Mouse (Mus musculus): ENCODE measurements at regions not wholly inside any gene's neighbourhood (a gene's known extent, or its start where the extent isn't known, plus 50 kb on each side); places are given as distances from the start of the nearest gene placed in this dataset.

DNA sequence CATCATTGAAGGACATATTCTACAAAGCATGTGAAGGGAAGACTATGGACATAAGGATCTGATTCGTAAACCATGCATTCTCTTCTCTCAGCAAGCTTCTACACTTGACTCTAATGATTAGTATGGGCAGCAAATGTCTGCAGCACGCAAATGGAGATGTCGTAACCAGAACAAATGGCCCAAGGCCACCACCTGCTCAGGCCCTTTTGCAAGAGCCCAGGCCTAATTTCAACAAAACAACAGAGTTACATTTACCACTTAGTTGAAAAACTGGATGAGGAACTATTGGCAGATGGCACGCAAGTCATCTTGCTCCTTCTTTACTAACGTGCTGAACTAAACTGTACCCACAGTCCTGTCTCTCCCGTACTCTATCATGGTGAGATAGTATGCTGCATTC lies 113.7 kb upstream of the Adgrl2 start:
- TF ChIP-seq CTCF (IDR thresholded peaks at IDR 0.05; ENCODE audit: low read depth, low read length) (no peak), POLR2A (IDR thresholded peaks at IDR 0.05; ENCODE audit: insufficient read depth, low read length) (no peak), EP300 (IDR thresholded peaks at IDR 0.05; ENCODE audit: insufficient read depth, low read depth, low read length) (no peak)
- Histone ChIP-seq H3K36me3 (ENCODE audit: control insufficient read depth, insufficient read depth, low read length, poor library complexity, severe bottlenecking) (no peaks in the 10 kb centered on the region), H3K9ac (ENCODE audit: low read depth, poor library complexity, severe bottlenecking) (no peak overlapping the region), H3K4me1 (ENCODE audit: control insufficient read depth, insufficient read depth, low read length) (peaks cover 2% of the 10 kb centered on the region), H3K27ac (ENCODE audit: insufficient read depth, low read length) (no peak overlapping the region), H3K27me3 (ENCODE audit: control insufficient read depth, insufficient read depth, low read length, poor library complexity, severe bottlenecking) (no peaks in the 10 kb centered on the region; the same call in 1 of the 2 replicates), H3K4me3 (ENCODE audit: low read depth, low read length) (no peak overlapping the region), H3K9me3 (replicated peaks; ENCODE audit: control insufficient read depth, insufficient read depth, low read length, poor library complexity, severe bottlenecking) (no peaks in the 10 kb centered on the region)

DNA sequence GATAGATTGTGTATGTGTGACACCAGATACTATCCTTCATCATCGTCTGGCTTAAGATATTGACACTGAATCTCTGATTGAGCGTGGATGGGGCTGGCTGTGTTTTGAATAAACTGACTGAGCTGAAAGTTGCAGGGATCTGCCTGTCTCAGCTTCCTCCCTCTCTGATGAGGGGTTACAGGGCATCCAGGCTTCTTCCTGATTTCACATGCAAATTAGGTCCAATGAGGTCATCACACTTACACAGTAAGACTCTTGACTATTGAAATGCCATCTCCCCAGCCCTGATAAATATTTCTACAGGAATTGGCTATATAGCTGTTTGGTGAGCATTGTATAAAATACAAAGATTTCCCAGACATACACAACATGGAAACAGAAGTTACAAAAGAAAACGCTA lies 113.1 kb upstream of the Adgrl2 start:
- H3K36me3 ChIP-seq (ENCODE audit: control insufficient read depth, insufficient read depth, low read length, poor library complexity, severe bottlenecking) = no peaks in the 10 kb centered on the region
- no peaks in the 10 kb centered on the region for H3K9me3 ChIP-seq (replicated peaks; ENCODE audit: control insufficient read depth, insufficient read depth, low read length, poor library complexity, severe bottlenecking)
- H3K27ac ChIP-seq (ENCODE audit: insufficient read depth, low read length) = no peak overlapping the region
- H3K27me3 ChIP-seq (ENCODE audit: control insufficient read depth, insufficient read depth, low read length, poor library complexity, severe bottlenecking) = no peaks in the 10 kb centered on the region; the same call in 1 of the 2 replicates
- no peak overlapping the region for H3K9ac ChIP-seq (ENCODE audit: low read depth, poor library complexity, severe bottlenecking)
- H3K4me3 ChIP-seq (ENCODE audit: low read depth, low read length) = no peak overlapping the region
- peaks cover 2% of the 10 kb centered on the region for H3K4me1 ChIP-seq (ENCODE audit: control insufficient read depth, insufficient read depth, low read length)
- TF ChIP-seq POLR2A (IDR thresholded peaks at IDR 0.05; ENCODE audit: insufficient read depth, low read length) (no peak), CTCF (IDR thresholded peaks at IDR 0.05; ENCODE audit: low read depth, low read length) (no peak), EP300 (IDR thresholded peaks at IDR 0.05; ENCODE audit: insufficient read depth, low read depth, low read length) (no peak)

GRCm38 (mm10) chr3:149102846-149103245 lies 112.5 kb upstream of the Adgrl2 start:
- Histone ChIP-seq H3K36me3 (ENCODE audit: control insufficient read depth, insufficient read depth, low read length, poor library complexity, severe bottlenecking) (no peaks in the 10 kb centered on the region), H3K9me3 (replicated peaks; ENCODE audit: control insufficient read depth, insufficient read depth, low read length, poor library complexity, severe bottlenecking) (no peaks in the 10 kb centered on the region), H3K4me3 (ENCODE audit: low read depth, low read length) (no peak overlapping the region), H3K4me1 (ENCODE audit: control insufficient read depth, insufficient read depth, low read length) (peaks cover 1% of the 10 kb centered on the region), H3K27ac (ENCODE audit: insufficient read depth, low read length) (no peak overlapping the region), H3K9ac (ENCODE audit: low read depth, poor library complexity, severe bottlenecking) (no peak overlapping the region), H3K27me3 (ENCODE audit: control insufficient read depth, insufficient read depth, low read length, poor library complexity, severe bottlenecking) (no peaks in the 10 kb centered on the region; the same call in 1 of the 2 replicates)
- TF ChIP-seq EP300 (IDR thresholded peaks at IDR 0.05; ENCODE audit: insufficient read depth, low read depth, low read length) (no peak), POLR2A (IDR thresholded peaks at IDR 0.05; ENCODE audit: insufficient read depth, low read length) (no peak), CTCF (IDR thresholded peaks at IDR 0.05; ENCODE audit: low read depth, low read length) (no peak)

GRCm38 (mm10) chr3:149101785-149102184 lies 111.4 kb upstream of the Adgrl2 start:
- Histone ChIP-seq H3K9ac (ENCODE audit: low read depth, poor library complexity, severe bottlenecking) (no peak overlapping the region), H3K27ac (ENCODE audit: insufficient read depth, low read length) (no peak overlapping the region), H3K9me3 (replicated peaks; ENCODE audit: control insufficient read depth, insufficient read depth, low read length, poor library complexity, severe bottlenecking) (no peaks in the 10 kb centered on the region), H3K36me3 (ENCODE audit: control insufficient read depth, insufficient read depth, low read length, poor library complexity, severe bottlenecking) (no peaks in the 10 kb centered on the region), H3K27me3 (ENCODE audit: control insufficient read depth, insufficient read depth, low read length, poor library complexity, severe bottlenecking) (no peaks in the 10 kb centered on the region; the same call in 1 of the 2 replicates), H3K4me3 (ENCODE audit: low read depth, low read length) (no peak overlapping the region), H3K4me1 (ENCODE audit: control insufficient read depth, insufficient read depth, low read length) (no peaks in the 10 kb centered on the region)
- TF ChIP-seq POLR2A (IDR thresholded peaks at IDR 0.05; ENCODE audit: insufficient read depth, low read length) (no peak), EP300 (IDR thresholded peaks at IDR 0.05; ENCODE audit: insufficient read depth, low read depth, low read length) (no peak), CTCF (IDR thresholded peaks at IDR 0.05; ENCODE audit: low read depth, low read length) (no peak)

- no peaks in the 10 kb centered on the region for H3K36me3 ChIP-seq (ENCODE audit: control insufficient read depth, insufficient read depth, low read length, poor library complexity, severe bottlenecking)
- no peaks in the 10 kb centered on the region; the same call in 1 of the 2 replicates for H3K27me3 ChIP-seq (ENCODE audit: control insufficient read depth, insufficient read depth, low read length, poor library complexity, severe bottlenecking)
- no peaks in the 10 kb centered on the region for H3K4me1 ChIP-seq (ENCODE audit: control insufficient read depth, insufficient read depth, low read length)
- TF ChIP-seq EP300 (IDR thresholded peaks at IDR 0.05; ENCODE audit: insufficient read depth, low read depth, low read length) (no peak), CTCF (IDR thresholded peaks at IDR 0.05; ENCODE audit: low read depth, low read length) (no peak), POLR2A (IDR thresholded peaks at IDR 0.05; ENCODE audit: insufficient read depth, low read length) (no peak)
- no peak overlapping the region for H3K4me3 ChIP-seq (ENCODE audit: low read depth, low read length)
- H3K9ac ChIP-seq (ENCODE audit: low read depth, poor library complexity, severe bottlenecking) = no peak overlapping the region
- H3K9me3 ChIP-seq (replicated peaks; ENCODE audit: control insufficient read depth, insufficient read depth, low read length, poor library complexity, severe bottlenecking) = no peaks in the 10 kb centered on the region
- H3K27ac ChIP-seq (ENCODE audit: insufficient read depth, low read length) = no peak overlapping the region
These were observed 108.4 kb upstream of the Adgrl2 start for GRCm38 (mm10) chr3:149098764-149099163.

GRCm38 (mm10) chr3:149097026-149097425 lies 106.7 kb upstream of the Adgrl2 start:
- no peak for TF ChIP-seq EP300 (IDR thresholded peaks at IDR 0.05; ENCODE audit: insufficient read depth, low read depth, low read length)
- H3K27ac ChIP-seq (ENCODE audit: insufficient read depth, low read length) = no peak overlapping the region
- H3K4me3 ChIP-seq (ENCODE audit: low read depth, low read length) = no peak overlapping the region
- no peaks in the 10 kb centered on the region for H3K4me1 ChIP-seq (ENCODE audit: control insufficient read depth, insufficient read depth, low read length)
- no peak overlapping the region for H3K9ac ChIP-seq (ENCODE audit: low read depth, poor library complexity, severe bottlenecking)
- H3K36me3 ChIP-seq (ENCODE audit: control insufficient read depth, insufficient read depth, low read length, poor library complexity, severe bottlenecking) = no peaks in the 10 kb centered on the region
- no peaks in the 10 kb centered on the region for H3K9me3 ChIP-seq (replicated peaks; ENCODE audit: control insufficient read depth, insufficient read depth, low read length, poor library complexity, severe bottlenecking)
- no peaks in the 10 kb centered on the region; the same call in 1 of the 2 replicates for H3K27me3 ChIP-seq (ENCODE audit: control insufficient read depth, insufficient read depth, low read length, poor library complexity, severe bottlenecking)
